Mouse (Mus musculus): ENCODE results near the gene Cpt2. TPM values are rescaled to one million over a fixed set of nuclear protein-coding genes. Genes with fewer than 3 reads are reported as not detected.
A peak's percentile ranks its signal among the peaks of the same experiment; 100 is the strongest.

Cpt2 gene
- polyA plus RNA-seq, 1 experiment, result 162 TPM

DNA sequence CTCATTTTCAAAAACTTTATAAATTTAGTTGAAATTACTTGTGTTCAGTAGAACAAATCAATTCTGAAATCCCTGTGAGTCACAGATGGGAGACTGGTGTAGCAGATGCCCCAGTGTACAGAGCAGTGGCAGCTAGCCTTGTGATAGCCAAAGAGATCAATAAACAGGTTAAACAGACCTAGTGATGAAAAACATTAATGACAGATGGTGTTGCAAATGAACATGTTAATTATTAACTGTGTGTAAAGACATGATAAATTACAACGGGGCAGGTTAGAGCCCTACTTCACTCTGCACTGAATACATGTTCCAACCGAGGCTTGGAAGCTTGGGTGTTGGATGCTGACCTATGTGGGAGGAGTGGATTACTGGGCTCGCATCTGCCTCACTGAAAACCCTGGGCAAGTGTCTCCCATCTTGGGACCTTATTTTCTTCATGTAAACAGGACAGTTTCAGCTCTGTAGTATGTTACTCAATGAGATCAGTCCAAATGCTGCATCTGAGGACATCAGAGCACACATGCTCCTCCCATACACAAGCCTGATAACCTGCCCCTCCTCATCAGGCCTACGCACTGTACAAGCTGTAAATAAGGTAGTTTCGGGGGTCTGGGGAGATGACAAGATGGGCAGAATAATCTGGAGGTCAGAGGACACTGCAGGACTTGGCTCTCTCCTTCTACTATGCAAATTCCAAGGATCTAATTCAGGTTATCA lies 24.0 kb downstream of the Cpt2 start:
- Histone ChIP-seq H3K27ac (ENCODE audit: insufficient read depth, low read depth, low read length) (no peak overlapping the region), H3K27me3 (ENCODE audit: control insufficient read depth, insufficient read depth, low read length) (no peaks in the 10 kb centered on the region), H3K36me3 (ENCODE audit: control insufficient read depth, insufficient read depth, low read length) (peaks cover 38% of the 10 kb centered on the region), H3K4me1 (ENCODE audit: control insufficient read depth, insufficient read depth, insufficient read length, low read length) (peaks cover 5% of the 10 kb centered on the region; the same call in 1 of the 2 replicates), H3K4me3 (ENCODE audit: low read depth, low read length) (no peak overlapping the region)
- 38% methylated on average over 5 of the region's 5 CpGs for whole genome bisulfite sequencing
- TF ChIP-seq CTCF (IDR thresholded peaks at IDR 0.05; ENCODE audit: extremely low read depth, insufficient read length, insufficient replicate concordance, low read depth, low read length) (no peak), POLR2A (IDR thresholded peaks at IDR 0.05; ENCODE audit: low read depth, low read length) (no peak)

DNA sequence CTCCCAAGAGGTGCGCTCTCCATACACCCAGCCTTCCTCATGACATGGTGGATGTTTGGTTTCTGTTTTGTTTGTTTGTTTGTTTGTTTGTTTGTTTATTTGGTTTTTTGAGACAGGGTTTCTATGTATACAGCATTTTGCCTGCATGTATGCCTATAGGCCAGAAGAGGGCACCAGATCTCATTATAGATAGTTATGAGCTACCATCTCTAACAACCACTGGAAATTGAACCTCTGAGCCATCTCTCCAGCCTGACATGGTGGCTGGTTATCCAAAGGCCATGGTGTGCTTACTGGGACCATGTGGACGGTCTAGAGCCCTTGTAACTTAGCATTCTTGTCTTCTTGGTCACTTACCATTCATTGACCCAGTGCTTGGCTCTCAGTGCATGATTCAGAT lies 30.7 kb downstream of the Cpt2 start:
- Histone ChIP-seq H3K27me3 (ENCODE audit: control insufficient read depth, insufficient read depth, low read length) (no peaks in the 10 kb centered on the region), H3K36me3 (ENCODE audit: control insufficient read depth, insufficient read depth, low read length) (peaks cover 15% of the 10 kb centered on the region), H3K27ac (ENCODE audit: insufficient read depth, low read depth, low read length) (no peak overlapping the region), H3K4me3 (ENCODE audit: low read depth, low read length) (no peak overlapping the region), H3K4me1 (ENCODE audit: control insufficient read depth, insufficient read depth, insufficient read length, low read length) (no peaks in the 10 kb centered on the region; the same call in 1 of the 2 replicates)
- TF ChIP-seq CTCF (IDR thresholded peaks at IDR 0.05; ENCODE audit: extremely low read depth, insufficient read length, insufficient replicate concordance, low read depth, low read length) (no peak), POLR2A (IDR thresholded peaks at IDR 0.05; ENCODE audit: low read depth, low read length) (no peak)
- WGBS, result 71% methylated on average over 2 of the region's 2 CpGs

DNA sequence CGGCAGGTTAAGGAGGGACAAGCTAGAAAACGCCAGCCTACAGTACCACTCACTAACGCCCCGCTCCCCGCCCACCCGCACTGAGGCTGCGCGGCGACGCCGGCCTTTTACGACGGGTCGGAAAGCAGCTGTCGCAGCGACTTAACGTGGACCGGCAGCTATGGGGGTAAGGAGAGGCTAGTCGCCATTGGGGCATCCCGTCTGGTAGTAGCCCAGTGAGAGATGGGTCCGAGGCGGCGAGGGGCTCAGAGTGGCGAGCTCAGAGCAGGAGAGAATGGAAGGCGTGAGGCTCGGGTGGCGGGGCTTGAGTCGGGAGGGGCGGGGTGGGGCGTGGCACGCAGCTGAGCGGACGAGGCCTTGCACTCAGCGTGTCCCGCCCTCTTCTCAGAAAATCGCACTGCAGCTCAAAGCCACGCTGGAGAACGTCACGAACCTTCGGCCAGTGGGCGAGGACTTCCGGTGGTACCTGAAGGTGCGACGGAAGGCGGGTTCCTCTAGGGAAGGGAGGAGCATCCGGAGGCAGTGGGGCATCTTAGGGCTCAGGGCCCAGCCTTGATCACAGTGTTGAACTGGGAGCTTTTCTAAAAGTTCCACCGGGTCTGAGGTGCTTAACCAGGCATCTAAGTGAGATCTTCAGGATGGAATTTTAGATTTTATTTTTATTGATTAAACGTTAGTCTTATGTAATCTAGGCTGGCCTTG lies 33.5 kb downstream of the Cpt2 start, which contains the start of gene 0610037L13Rik:
Gene 0610037L13Rik (plus strand): TSS at position 83 of the 702 bp plus-strand sequence.
- TF ChIP-seq CTCF (IDR thresholded peaks at IDR 0.05; ENCODE audit: extremely low read depth, insufficient read length, insufficient replicate concordance, low read depth, low read length), result no peak
- TF ChIP-seq POLR2A (IDR thresholded peaks at IDR 0.05; ENCODE audit: low read depth, low read length), result peak; percentile 31; the same call in 1 of the 2 replicates
- H3K4me1 ChIP-seq (ENCODE audit: control insufficient read depth, insufficient read depth, insufficient read length, low read length), result no peaks in the 10 kb centered on the region; the same call in 1 of the 2 replicates
- peaks cover 17% of the 10 kb centered on the region for H3K36me3 ChIP-seq (ENCODE audit: control insufficient read depth, insufficient read depth, low read length)
- peak within 1 kb of the TSS; percentile 69 for H3K27ac ChIP-seq (ENCODE audit: insufficient read depth, low read depth, low read length)
- no peaks in the 10 kb centered on the region for H3K27me3 ChIP-seq (ENCODE audit: control insufficient read depth, insufficient read depth, low read length)
- under 1% methylated on average over 46 of the region's 48 CpGs for WGBS
- H3K4me3 ChIP-seq (ENCODE audit: low read depth, low read length), result peak within 1 kb of the TSS; percentile 79

DNA sequence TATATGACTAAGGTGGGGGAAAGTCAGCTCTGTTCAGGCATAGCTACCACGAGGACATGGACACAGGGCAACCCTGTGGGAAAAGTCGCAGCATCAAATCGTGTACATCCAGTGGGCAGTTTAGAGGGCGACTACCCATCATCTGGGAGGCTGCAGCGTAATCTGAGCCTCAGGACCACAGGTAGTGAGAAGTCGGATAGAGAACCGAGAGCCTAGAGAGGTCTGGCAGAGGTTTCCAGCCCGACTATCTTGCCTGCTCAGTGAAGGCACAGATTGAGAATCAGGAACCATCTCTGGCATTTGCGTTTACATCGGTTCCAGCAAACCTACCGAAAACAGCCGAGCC lies 34.1 kb downstream of the Cpt2 start:
- H3K27ac ChIP-seq (ENCODE audit: insufficient read depth, low read depth, low read length), result peak overlapping the region; percentile 69
- under 1% methylated on average over 12 of the region's 12 CpGs for WGBS
- peak overlapping the region; percentile 79 for H3K4me3 ChIP-seq (ENCODE audit: low read depth, low read length)
- H3K36me3 ChIP-seq (ENCODE audit: control insufficient read depth, insufficient read depth, low read length), result peaks cover 20% of the 10 kb centered on the region
- no peaks in the 10 kb centered on the region; the same call in 1 of the 2 replicates for H3K4me1 ChIP-seq (ENCODE audit: control insufficient read depth, insufficient read depth, insufficient read length, low read length)
- TF ChIP-seq POLR2A (IDR thresholded peaks at IDR 0.05; ENCODE audit: low read depth, low read length) (no peak), CTCF (IDR thresholded peaks at IDR 0.05; ENCODE audit: extremely low read depth, insufficient read length, insufficient replicate concordance, low read depth, low read length) (no peak)
- H3K27me3 ChIP-seq (ENCODE audit: control insufficient read depth, insufficient read depth, low read length), result no peaks in the 10 kb centered on the region

DNA sequence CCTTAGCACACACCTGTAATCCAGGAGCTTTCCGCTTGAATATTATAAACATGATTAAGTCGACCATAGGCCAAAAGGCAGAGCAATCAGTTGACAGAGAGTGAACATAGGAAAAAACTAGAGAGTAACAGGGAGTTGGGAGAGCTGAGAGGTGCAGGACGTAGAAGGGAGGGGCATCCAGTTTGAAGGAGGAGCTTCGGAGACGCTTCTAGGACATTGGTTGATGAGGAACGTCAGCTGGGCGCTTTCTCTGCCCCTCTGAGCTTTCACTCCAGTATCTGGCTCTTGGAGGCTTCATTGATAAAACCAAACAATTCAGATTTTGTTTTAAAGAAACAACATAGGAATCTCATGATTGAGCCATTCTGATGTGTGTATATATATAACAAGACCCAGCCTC lies 37.0 kb downstream of the Cpt2 start:
- H3K27me3 ChIP-seq (ENCODE audit: control insufficient read depth, insufficient read depth, low read length), result no peaks in the 10 kb centered on the region
- no peaks in the 10 kb centered on the region; the same call in 1 of the 2 replicates for H3K4me1 ChIP-seq (ENCODE audit: control insufficient read depth, insufficient read depth, insufficient read length, low read length)
- TF ChIP-seq POLR2A (IDR thresholded peaks at IDR 0.05; ENCODE audit: low read depth, low read length) (no peak), CTCF (IDR thresholded peaks at IDR 0.05; ENCODE audit: extremely low read depth, insufficient read length, insufficient replicate concordance, low read depth, low read length) (no peak)
- peaks cover 37% of the 10 kb centered on the region for H3K36me3 ChIP-seq (ENCODE audit: control insufficient read depth, insufficient read depth, low read length)
- H3K4me3 ChIP-seq (ENCODE audit: low read depth, low read length), result no peak overlapping the region
- H3K27ac ChIP-seq (ENCODE audit: insufficient read depth, low read depth, low read length), result no peak overlapping the region
- 82% methylated on average over 7 of the region's 7 CpGs for WGBS

DNA sequence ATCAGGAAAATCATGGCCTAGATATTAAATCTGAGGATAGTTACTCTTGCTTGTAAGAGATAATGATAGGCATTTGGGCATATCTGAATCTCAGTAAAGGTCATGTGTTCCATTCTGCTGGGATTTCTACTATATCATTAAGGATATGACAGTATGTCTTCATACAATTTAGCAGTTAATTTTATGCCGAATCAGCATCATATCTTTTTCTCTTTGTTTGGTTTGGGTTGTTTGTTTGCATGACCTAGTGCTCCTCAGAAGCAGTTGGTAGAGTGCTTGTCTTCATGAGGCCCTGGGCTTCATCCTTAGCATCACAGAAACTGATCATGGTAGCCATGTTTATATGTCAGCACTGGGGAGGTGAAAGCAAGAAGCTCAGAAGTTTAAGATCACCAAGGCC lies 41.8 kb downstream of the Cpt2 start:
- no peak overlapping the region for H3K27ac ChIP-seq (ENCODE audit: insufficient read depth, low read depth, low read length)
- H3K36me3 ChIP-seq (ENCODE audit: control insufficient read depth, insufficient read depth, low read length), result peaks cover 33% of the 10 kb centered on the region
- no peaks in the 10 kb centered on the region for H3K27me3 ChIP-seq (ENCODE audit: control insufficient read depth, insufficient read depth, low read length)
- H3K4me1 ChIP-seq (ENCODE audit: control insufficient read depth, insufficient read depth, insufficient read length, low read length), result no peaks in the 10 kb centered on the region
- WGBS, result 89% methylated on average over 1 of the region's 1 CpGs
- no peak overlapping the region for H3K4me3 ChIP-seq (ENCODE audit: low read depth, low read length)
- no peak for TF ChIP-seq CTCF (IDR thresholded peaks at IDR 0.05; ENCODE audit: extremely low read depth, insufficient read length, insufficient replicate concordance, low read depth, low read length)
- TF ChIP-seq POLR2A (IDR thresholded peaks at IDR 0.05; ENCODE audit: low read depth, low read length), result no peak
